Mouse (Mus musculus): ENCODE results near the gene Litaf. TPM values are rescaled to one million over a fixed set of nuclear protein-coding genes. Genes with fewer than 3 reads are reported as not detected.

The Litaf gene
- polyA plus RNA-seq, 1 experiment from 2014 or later, result 79.2 TPM

- DNase-seq, result peak; percentile 63
- Histone ChIP-seq H3K4me3 (ENCODE audit: low read depth, low read length) (no peak overlapping the region), H3K27ac (ENCODE audit: low read depth) (peak overlapping the region; percentile 77), H3K9me3 (ENCODE audit: low read length) (no peaks in the 10 kb centered on the region; the same call in 1 of the 2 replicates), H3K36me3 (replicated peaks; ENCODE audit: insufficient read depth, low read length) (no peaks in the 10 kb centered on the region), H3K4me2 (ENCODE audit: low read depth, low read length) (0 out of 2 replicates have a peak overlapping the region, but pooled peaks have one; percentile 2), H3K9ac (replicated peaks) (no peak overlapping the region), H3K27me3 (ENCODE audit: insufficient read depth, low read length) (no peaks in the 10 kb centered on the region), H3K4me1 (ENCODE audit: insufficient read depth) (peaks cover 22% of the 10 kb centered on the region)
- TF ChIP-seq EP300 (IDR thresholded peaks at IDR 0.05; ENCODE audit: low read depth), result peak; percentile 72; the same call in 1 of the 2 replicates
- no peak for TF ChIP-seq CTCF (IDR thresholded peaks at IDR 0.05; ENCODE audit: low read depth)
- peak; percentile 93 for ATAC-seq
- WGBS (ENCODE audit: insufficient replicate concordance), result 66% methylated on average over 7 of the region's 7 CpGs
Observed at GRCm38 (mm10) chr16:11001703-11002659, 64.0 kb downstream of the Litaf start.

GRCm38 (mm10) chr16:10999809-11000208, 66.1 kb downstream of the Litaf start:
- Histone ChIP-seq H3K9me3 (ENCODE audit: low read length) (no peaks in the 10 kb centered on the region; the same call in 1 of the 2 replicates), H3K27ac (ENCODE audit: low read depth) (peak overlapping the region; percentile 69), H3K4me2 (ENCODE audit: low read depth, low read length) (no peak overlapping the region), H3K4me1 (ENCODE audit: insufficient read depth) (peaks cover 19% of the 10 kb centered on the region), H3K9ac (replicated peaks) (no peak overlapping the region), H3K27me3 (ENCODE audit: insufficient read depth, low read length) (no peaks in the 10 kb centered on the region), H3K4me3 (ENCODE audit: low read depth, low read length) (no peak overlapping the region), H3K36me3 (replicated peaks; ENCODE audit: insufficient read depth, low read length) (no peaks in the 10 kb centered on the region)
- TF ChIP-seq EP300 (IDR thresholded peaks at IDR 0.05; ENCODE audit: low read depth) (no peak), CTCF (IDR thresholded peaks at IDR 0.05; ENCODE audit: low read depth) (no peak)
- WGBS (ENCODE audit: insufficient replicate concordance), result 28% methylated on average over 3 of the region's 3 CpGs
- DNase-seq (no peak), ATAC-seq (peak; percentile 4; the same call in 1 of the 2 replicates)

GRCm38 (mm10) chr16:10998224-10998623, 67.7 kb downstream of the Litaf start:
- H3K4me2 ChIP-seq (ENCODE audit: low read depth, low read length), result no peak overlapping the region
- WGBS (ENCODE audit: insufficient replicate concordance), result 80% methylated on average over 9 of the region's 9 CpGs
- peaks cover 19% of the 10 kb centered on the region for H3K4me1 ChIP-seq (ENCODE audit: insufficient read depth)
- ATAC-seq, result no peak
- DNase-seq, result no peak
- no peaks in the 10 kb centered on the region for H3K36me3 ChIP-seq (replicated peaks; ENCODE audit: insufficient read depth, low read length)
- no peak for TF ChIP-seq EP300 (IDR thresholded peaks at IDR 0.05; ENCODE audit: low read depth)
- TF ChIP-seq CTCF (IDR thresholded peaks at IDR 0.05; ENCODE audit: low read depth), result no peak
- H3K4me3 ChIP-seq (ENCODE audit: low read depth, low read length), result no peak overlapping the region
- no peak overlapping the region for H3K9ac ChIP-seq (replicated peaks)
- H3K27ac ChIP-seq (ENCODE audit: low read depth), result no peak overlapping the region
- no peaks in the 10 kb centered on the region for H3K27me3 ChIP-seq (ENCODE audit: insufficient read depth, low read length)
- H3K9me3 ChIP-seq (ENCODE audit: low read length), result no peaks in the 10 kb centered on the region

GRCm38 (mm10) chr16:10996576-10996975, 69.4 kb downstream of the Litaf start:
- H3K4me3 ChIP-seq (ENCODE audit: low read depth, low read length), result no peak overlapping the region
- no peak overlapping the region for H3K27ac ChIP-seq (ENCODE audit: low read depth)
- no peak overlapping the region for H3K4me2 ChIP-seq (ENCODE audit: low read depth, low read length)
- no peak for TF ChIP-seq EP300 (IDR thresholded peaks at IDR 0.05; ENCODE audit: low read depth)
- TF ChIP-seq CTCF (IDR thresholded peaks at IDR 0.05; ENCODE audit: low read depth), result no peak
- no peaks in the 10 kb centered on the region for H3K27me3 ChIP-seq (ENCODE audit: insufficient read depth, low read length)
- ATAC-seq (no peak), DNase-seq (no peak)
- whole genome bisulfite sequencing (ENCODE audit: insufficient replicate concordance), result 57% methylated on average over 4 of the region's 4 CpGs
- H3K36me3 ChIP-seq (replicated peaks; ENCODE audit: insufficient read depth, low read length), result no peaks in the 10 kb centered on the region
- H3K4me1 ChIP-seq (ENCODE audit: insufficient read depth), result peaks cover 12% of the 10 kb centered on the region
- no peak overlapping the region for H3K9ac ChIP-seq (replicated peaks)
- no peaks in the 10 kb centered on the region for H3K9me3 ChIP-seq (ENCODE audit: low read length)

GRCm38 (mm10) chr16:10993032-10993744, 72.8 kb downstream of the Litaf start:
- H3K27me3 ChIP-seq (ENCODE audit: insufficient read depth, low read length), result no peaks in the 10 kb centered on the region
- H3K27ac ChIP-seq (ENCODE audit: low read depth), result peak overlapping the region; percentile 97
- no peaks in the 10 kb centered on the region for H3K9me3 ChIP-seq (ENCODE audit: low read length)
- peaks cover 22% of the 10 kb centered on the region for H3K4me1 ChIP-seq (ENCODE audit: insufficient read depth)
- TF ChIP-seq EP300 (IDR thresholded peaks at IDR 0.05; ENCODE audit: low read depth) (peak; percentile 42; the same call in 1 of the 2 replicates), CTCF (IDR thresholded peaks at IDR 0.05; ENCODE audit: low read depth) (no peak)
- WGBS (ENCODE audit: insufficient replicate concordance), result 8% methylated on average over 34 of the region's 35 CpGs
- peaks cover 6% of the 10 kb centered on the region; the same call in 1 of the 2 replicates for H3K36me3 ChIP-seq (replicated peaks; ENCODE audit: insufficient read depth, low read length)
- H3K9ac ChIP-seq (replicated peaks), result peak overlapping the region; percentile 97
- peak overlapping the region; percentile 83 for H3K4me3 ChIP-seq (ENCODE audit: low read depth, low read length)
- H3K4me2 ChIP-seq (ENCODE audit: low read depth, low read length), result peak overlapping the region; percentile 85
- DNase-seq (peak; percentile 96), ATAC-seq (peak; percentile 91)
